In the genomic region with DNA sequence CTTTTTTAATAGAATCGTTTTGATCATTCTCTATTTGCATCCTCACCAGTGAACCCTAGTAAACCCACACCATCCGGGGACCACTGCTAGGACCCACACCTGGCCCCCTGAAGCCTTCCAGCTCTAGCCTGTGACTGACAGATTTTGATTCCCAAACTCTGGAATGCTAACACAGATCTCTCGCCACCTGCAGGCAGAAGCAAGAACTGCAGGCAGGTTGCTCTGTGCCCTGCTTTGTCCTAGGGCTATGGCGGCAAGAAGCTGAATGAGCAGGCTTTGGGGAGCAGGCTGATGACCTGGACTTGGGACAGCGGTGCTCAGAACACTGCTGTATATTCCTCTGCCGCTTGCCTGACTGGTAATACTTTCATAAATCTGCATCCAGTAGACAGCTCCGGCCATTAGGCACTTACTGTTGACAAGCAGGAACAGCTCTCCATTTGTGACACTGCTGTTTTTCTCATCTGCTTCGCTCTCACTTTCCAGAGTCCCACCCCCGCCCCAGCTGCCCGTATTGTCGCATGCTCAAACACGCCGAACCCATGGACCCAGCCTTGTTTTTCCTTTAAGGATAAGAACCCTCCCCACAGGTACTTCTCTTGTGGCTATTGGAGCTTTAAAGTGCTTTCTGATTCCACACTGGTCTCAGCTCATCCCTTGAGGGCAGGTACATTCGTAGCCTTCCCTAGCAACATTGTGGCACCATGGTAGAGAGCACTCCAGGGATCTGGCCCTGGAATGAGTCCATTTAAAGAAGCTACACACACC, we compare ENCODE assay signal across 8 mouse cellular contexts.
DNase-seq lines count a peak whose midpoint lies in the region; ATAC-seq lines count a peak whose summit lies in the region.

No protein-coding gene starts in this region.

- H3K36me3 ChIP-seq in hindbrain, embryonic 13.5 days = no peaks in the 10 kb centered on the region

- no peaks in the 10 kb centered on the region for H3K27me3 ChIP-seq in hindbrain, embryonic 13.5 days

- 0 out of 2 replicates have a peak, but pooled peaks have one; percentile 0 for ATAC-seq in hindbrain, embryonic 13.5 days (ENCODE audit: low FRiP score)
- ATAC-seq in monocyte, adult 5-6 weeks (replicated peaks; ENCODE audit: insufficient number of reproducible peaks, low FRiP score, low TSS enrichment, poor library complexity, severe bottlenecking) = no peak

- H3K4me1 ChIP-seq in hindbrain, embryonic 13.5 days (replicated peaks) = peaks cover 66% of the 10 kb centered on the region

- WGBS in hindbrain, embryonic 13.5 days = 14% methylated on average over 14 of the region's 14 CpGs

- H3K9me3 ChIP-seq in hindbrain, embryonic 13.5 days = no peaks in the 10 kb centered on the region

- H3K27ac ChIP-seq in hindbrain, embryonic 13.5 days = peak overlapping the region; percentile 100

- peak overlapping the region; percentile 60; the same call in 1 of the 2 replicates for H3K9ac ChIP-seq in hindbrain, embryonic 13.5 days

- no peak overlapping the region for H3K4me3 ChIP-seq in hindbrain, embryonic 13.5 days

- peak; percentile 71 for DNase-seq in Muller cell, postnatal 12 days (ENCODE audit: inconsistent ontology term)
- DNase-seq in cerebellum, adult 9-10 months = peak; percentile 93
- peak; percentile 79 to 85 for DNase-seq in frontal cortex, postnatal 14 days (ENCODE audit: low spot score in 2 of 2)
- peak; percentile 87 to 88 for DNase-seq in layer of hippocampus, postnatal 36 days
- peak; percentile 86 to 93 for DNase-seq in lung, postnatal 4 days
- DNase-seq in right cerebral cortex, postnatal 4 days = peak; percentile 91

- peak overlapping the region; percentile 34 for H3K4me2 ChIP-seq in hindbrain, embryonic 13.5 days
